Mouse (Mus musculus) thymus, adult 2 months (tissue): Measurements from ENCODE around the gene Tmem259. TPM values are rescaled to one million over a fixed set of nuclear protein-coding genes. Genes with fewer than 3 reads are reported as not detected.
A peak's percentile ranks its signal among the peaks of the same experiment; 100 is the strongest.

Source experiments
- DNase-seq: peaks from one replicate; pipeline ENCODE4 v3.0.0; 2021
- H3K27ac ChIP-seq: fragments of 200-500 bp; 2 replicates; pipeline ENCODE4 v1.5.1; 2012; ENCODE audit warnings: low read length, control low read depth; ENCODE audit not compliant: control insufficient read depth, insufficient read depth
- H3K27me3 ChIP-seq: fragments of 200-500 bp; 2 replicates; pipeline ENCODE4 v1.6.1; 2012; ENCODE audit warnings: mild to moderate bottlenecking, low read length, moderate library complexity, mixed read lengths; ENCODE audit not compliant: control insufficient read depth, insufficient read depth
- H3K36me3 ChIP-seq: fragments of 200-500 bp; 2 replicates; pipeline ENCODE4 v1.6.1; 2012; ENCODE audit warnings: mild to moderate bottlenecking, low read length, moderate library complexity; ENCODE audit not compliant: control insufficient read depth, insufficient read depth
- H3K4me1 ChIP-seq: fragments of 200-500 bp; replicated peaks from 2 replicates; pipeline ENCODE4 v1.6.1; 2012; ENCODE audit warnings: low read length; ENCODE audit not compliant: control insufficient read depth, insufficient read depth
- H3K4me3 ChIP-seq: fragments of 200-500 bp; 2 replicates; pipeline ENCODE4 v1.5.1; 2012; ENCODE audit warnings: mild to moderate bottlenecking, low read length, control low read depth, moderate library complexity; ENCODE audit not compliant: control insufficient read depth, insufficient read depth
- CTCF ChIP-seq: fragments of 200-500 bp; IDR thresholded peaks from 2 replicates; pipeline ENCODE4 v1.5.1; 2012; ENCODE audit warnings: mild to moderate bottlenecking, control low read depth, low read length, moderate library complexity, borderline replicate concordance; ENCODE audit not compliant: control insufficient read depth, poor library complexity, insufficient read depth; ENCODE audit errors: extremely low read depth
- POLR2A ChIP-seq: fragments of 200-500 bp; IDR thresholded peaks from 2 replicates; pipeline ENCODE4 v1.6.1; 2012; ENCODE audit warnings: mild to moderate bottlenecking, low read length, control low read depth, moderate library complexity; ENCODE audit not compliant: control insufficient read depth, poor library complexity, insufficient read depth; ENCODE audit errors: extremely low read depth
- WGBS: fragments of 180-500 bp; shearing (Covaris S2); methylation state at CpG from one replicate; pipeline ENCODE4 v1.1.7; 2018; 5-methylcytosine and 5-hydroxymethylcytosine counted together
- polyA plus RNA-seq: library from polyadenylated mRNA; depleted of rRNA; stranded (reverse); fragments of >200 nt; gene quantifications from 2 replicates; pipeline ENCODE4 v1.2.3, GENCODE M21; 2012

The Tmem259 gene
- polyA plus RNA-seq, 1 experiment: 566 TPM

GRCm38 (mm10) chr10:79985334-79986231 lies 1.5 kb upstream of the Tmem259 start:
- peak; percentile 81 for DNase-seq
- WGBS: 3% methylated on average over 35 of the region's 35 CpGs
- peak overlapping the region; percentile 95 for H3K27ac ChIP-seq
- peak overlapping the region; percentile 72 for H3K4me3 ChIP-seq
- no peaks in the 10 kb centered on the region for H3K27me3 ChIP-seq
- peaks cover 54% of the 10 kb centered on the region for H3K4me1 ChIP-seq
- H3K36me3 ChIP-seq: no peaks in the 10 kb centered on the region
- no peak for TF ChIP-seq POLR2A
- no peak for TF ChIP-seq CTCF

DNA sequence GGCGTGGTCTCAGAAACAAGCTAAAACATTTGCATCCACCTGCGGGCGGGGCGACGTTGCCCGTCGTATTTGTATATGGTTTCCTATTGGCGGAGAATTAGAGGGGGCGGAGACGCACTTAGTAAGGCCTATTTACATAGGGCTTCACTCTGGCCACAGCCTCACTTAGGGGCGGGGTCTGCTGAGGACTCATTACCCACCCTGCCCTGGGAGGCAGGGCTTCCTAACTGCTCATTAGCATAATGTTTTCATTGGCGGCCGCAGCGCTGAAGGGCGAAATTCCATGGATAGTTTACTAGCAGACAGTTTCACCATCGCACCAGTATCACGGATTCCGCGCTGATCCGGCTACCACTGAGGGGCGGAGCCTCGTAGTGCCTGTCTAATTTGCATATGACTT lies 741 bp upstream of the Tmem259 start:
- Histone ChIP-seq H3K27ac (peak overlapping the region; percentile 87), H3K4me1 (peaks cover 51% of the 10 kb centered on the region)
- WGBS: under 1% methylated on average over 22 of the region's 22 CpGs

GRCm38 (mm10) chr10:79983670-79984069 lies 460 bp downstream of the Tmem259 start:
- DNase-seq: peak; percentile 66
- TF ChIP-seq POLR2A (no peak), CTCF (no peak)
- Histone ChIP-seq H3K4me1 (peaks cover 39% of the 10 kb centered on the region), H3K27ac (peak overlapping the region; percentile 36; the same call in 1 of the 2 replicates), H3K27me3 (no peaks in the 10 kb centered on the region), H3K36me3 (no peaks in the 10 kb centered on the region), H3K4me3 (peak overlapping the region; percentile 72)
- WGBS: under 1% methylated on average over 21 of the region's 21 CpGs

More for the DNA sequence above, 741 bp upstream of the Tmem259 start:
- Histone ChIP-seq H3K27me3 (no peaks in the 10 kb centered on the region), H3K36me3 (no peaks in the 10 kb centered on the region), H3K4me3 (peak overlapping the region; percentile 72)
- DNase-seq: peak; percentile 95
- TF ChIP-seq CTCF (no peak), POLR2A (peak; percentile 33; the same call in 1 of the 2 replicates)

GRCm38 (mm10) chr10:79983205-79983604 lies 925 bp downstream of the Tmem259 start:
- Histone ChIP-seq H3K4me1 (peaks cover 36% of the 10 kb centered on the region), H3K4me3 (peak overlapping the region; percentile 72), H3K36me3 (peaks cover 4% of the 10 kb centered on the region), H3K27me3 (no peaks in the 10 kb centered on the region), H3K27ac (peak overlapping the region; percentile 36; the same call in 1 of the 2 replicates)
- no peak for DNase-seq
- 77% methylated on average over 5 of the region's 5 CpGs for WGBS
- TF ChIP-seq POLR2A (no peak), CTCF (no peak)

DNA sequence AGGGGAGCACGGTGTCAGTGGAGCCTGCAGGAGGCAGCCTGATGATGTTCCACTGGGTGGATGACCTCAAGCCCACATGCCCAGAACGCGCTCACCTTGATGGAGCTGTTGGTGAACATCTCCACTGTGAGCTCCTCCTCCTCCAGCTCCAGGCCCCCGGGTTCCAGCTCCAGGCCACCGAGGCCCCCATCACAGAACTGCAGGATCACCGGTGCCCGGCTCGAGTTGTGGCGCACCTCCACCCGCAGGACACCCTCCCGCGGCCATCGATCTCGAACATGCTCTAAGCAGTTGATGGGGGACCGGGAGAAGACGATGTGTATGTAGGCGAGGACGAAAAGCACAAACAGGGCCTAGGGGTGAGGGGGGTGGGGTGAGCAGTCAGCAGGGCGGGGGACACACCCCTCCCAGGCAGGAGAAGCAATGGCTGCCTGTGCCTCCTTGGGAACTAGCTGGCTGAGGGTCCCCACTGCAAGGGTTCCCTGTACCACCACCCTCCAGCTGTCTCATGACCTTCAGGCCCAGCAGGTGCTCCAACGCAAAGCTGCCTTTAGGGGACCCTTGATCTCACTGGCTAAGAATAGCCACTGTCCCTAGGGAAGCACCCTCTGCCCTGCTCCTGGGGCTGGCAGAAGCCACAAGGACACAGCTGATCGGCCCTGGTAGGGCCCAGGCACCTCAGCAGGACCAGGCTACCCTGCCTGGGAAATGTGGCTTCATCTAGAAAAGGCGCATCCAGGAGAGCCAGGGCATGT lies 4.6 kb downstream of the Tmem259 start:
- WGBS: 94% methylated on average over 22 of the region's 22 CpGs
- TF ChIP-seq POLR2A (no peak), CTCF (no peak)
- no peak overlapping the region for H3K27ac ChIP-seq
- peaks cover 13% of the 10 kb centered on the region for H3K4me1 ChIP-seq
- peaks cover 28% of the 10 kb centered on the region for H3K36me3 ChIP-seq
- DNase-seq: no peak
- H3K27me3 ChIP-seq: no peaks in the 10 kb centered on the region
- H3K4me3 ChIP-seq: no peak overlapping the region

DNA sequence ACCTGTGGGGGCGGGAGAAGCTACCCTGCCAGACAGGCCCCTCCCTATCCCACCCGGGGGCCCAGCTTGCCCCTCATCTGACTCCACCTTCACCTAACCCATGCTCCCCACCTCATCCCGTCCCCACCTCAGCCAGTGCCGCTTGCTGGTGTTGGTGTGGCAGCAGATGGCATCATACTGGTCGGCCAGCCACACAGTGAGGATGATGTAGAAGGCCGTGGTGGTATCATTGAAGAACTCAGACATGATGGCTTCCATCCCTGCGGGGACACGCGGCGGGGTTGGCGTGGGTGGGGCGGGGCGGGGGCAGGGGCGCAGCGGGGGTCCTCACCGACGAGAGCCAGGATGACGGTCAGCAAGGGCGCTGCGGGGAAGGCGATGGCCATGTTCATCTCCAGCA lies 6.1 kb downstream of the Tmem259 start:
- no peaks in the 10 kb centered on the region for H3K27me3 ChIP-seq
- no peak for DNase-seq
- peaks cover 28% of the 10 kb centered on the region for H3K36me3 ChIP-seq
- no peak overlapping the region for H3K4me3 ChIP-seq
- H3K4me1 ChIP-seq: peaks cover 6% of the 10 kb centered on the region
- H3K27ac ChIP-seq: no peak overlapping the region
- 98% methylated on average over 21 of the region's 21 CpGs for WGBS
- TF ChIP-seq POLR2A (no peak), CTCF (no peak)
